Mouse (Mus musculus) megakaryocyte-erythroid progenitor cell, adult 5-6 weeks (primary cell): ENCODE measurements around the gene Ints2. TPM values are rescaled to one million over a fixed set of nuclear protein-coding genes. Genes with fewer than 3 reads are reported as not detected.
"Not testable (repeated sequence)": the region's sequence is repeated elsewhere in the genome, so short reads cannot be mapped to it uniquely, and the experiment has no call there.

Experiments used
- ATAC-seq: replicated peaks from 2 replicates; pipeline ENCODE4 v1.8.0; 2016; ENCODE audit warnings: mild to moderate bottlenecking, inconsistent platforms; ENCODE audit not compliant: severe bottlenecking, poor library complexity, low FRiP score, low TSS enrichment
- total RNA-seq, 2 experiments: library from RNA; stranded (forward) in 1 of 2; stranded (reverse) in 1 of 2; fragments of 200-1000, 215-1000 nt in 1 of 2; fragments of >200 nt in 1 of 2; fragmentation: Nextera tagmentation in 1 of 2; gene quantifications; 2 replicates each; pipeline ENCODE4 v1.2.3; 2014 to 2017

The Ints2 gene
- total RNA-seq, 2 experiments from 2014 or later: 38.2 to 50.5 TPM

GRCm38 (mm10) chr11:86185224-86185623 lies 72.2 kb downstream of the Ints2 start:
- not testable (repeated sequence) for ATAC-seq

GRCm38 (mm10) chr11:86175833-86176232 lies 81.5 kb downstream of the Ints2 start:
- no peak for ATAC-seq

GRCm38 (mm10) chr11:86174173-86174572 lies 83.2 kb downstream of the Ints2 start:
- ATAC-seq: no peak

GRCm38 (mm10) chr11:86170743-86171142 lies 86.6 kb downstream of the Ints2 start:
- ATAC-seq: no peak

Other genes starting within 250 kb of the Ints2 start
- gene Brip1, start 56.4 kb downstream of the Ints2 start, total RNA-seq (2014; fragmentation: Nextera tagmentation): 11.8 and 12.1 TPM in 2 replicates
- gene Brip1, start 56.4 kb downstream of the Ints2 start, total RNA-seq (2017): 13.8 and 19.5 TPM in 2 replicates
- gene Med13, start 100.0 kb upstream of the Ints2 start, total RNA-seq (2014; fragmentation: Nextera tagmentation): 39.1 and 40.2 TPM in 2 replicates
- gene Med13, start 100.0 kb upstream of the Ints2 start, total RNA-seq (2017): 46.3 and 57.6 TPM in 2 replicates
- 6.9 and 11.3 TPM in 2 replicates for gene Rnft1, start 227.1 kb upstream of the Ints2 start, total RNA-seq (2014; fragmentation: Nextera tagmentation)
- gene Rnft1, start 227.1 kb upstream of the Ints2 start, total RNA-seq (2017): 8.4 and 13.1 TPM in 2 replicates